Mouse (Mus musculus) CD4-positive, CD25-positive, alpha-beta regulatory T cell, adult 9 weeks (primary cell): ENCODE data around the gene Ppme1. TPM values are rescaled to one million over a fixed set of nuclear protein-coding genes. Genes with fewer than 3 reads are reported as not detected.

Source experiments
- polyA plus RNA-seq: library from polyadenylated mRNA; unstranded; fragments of 100-300 nt; shearing (Covaris generic); gene quantifications from one replicate; pipeline ENCODE4 v1.2.1, GENCODE M21; 2017

The Ppme1 gene
- polyA plus RNA-seq = 35.8 TPM

DNA sequence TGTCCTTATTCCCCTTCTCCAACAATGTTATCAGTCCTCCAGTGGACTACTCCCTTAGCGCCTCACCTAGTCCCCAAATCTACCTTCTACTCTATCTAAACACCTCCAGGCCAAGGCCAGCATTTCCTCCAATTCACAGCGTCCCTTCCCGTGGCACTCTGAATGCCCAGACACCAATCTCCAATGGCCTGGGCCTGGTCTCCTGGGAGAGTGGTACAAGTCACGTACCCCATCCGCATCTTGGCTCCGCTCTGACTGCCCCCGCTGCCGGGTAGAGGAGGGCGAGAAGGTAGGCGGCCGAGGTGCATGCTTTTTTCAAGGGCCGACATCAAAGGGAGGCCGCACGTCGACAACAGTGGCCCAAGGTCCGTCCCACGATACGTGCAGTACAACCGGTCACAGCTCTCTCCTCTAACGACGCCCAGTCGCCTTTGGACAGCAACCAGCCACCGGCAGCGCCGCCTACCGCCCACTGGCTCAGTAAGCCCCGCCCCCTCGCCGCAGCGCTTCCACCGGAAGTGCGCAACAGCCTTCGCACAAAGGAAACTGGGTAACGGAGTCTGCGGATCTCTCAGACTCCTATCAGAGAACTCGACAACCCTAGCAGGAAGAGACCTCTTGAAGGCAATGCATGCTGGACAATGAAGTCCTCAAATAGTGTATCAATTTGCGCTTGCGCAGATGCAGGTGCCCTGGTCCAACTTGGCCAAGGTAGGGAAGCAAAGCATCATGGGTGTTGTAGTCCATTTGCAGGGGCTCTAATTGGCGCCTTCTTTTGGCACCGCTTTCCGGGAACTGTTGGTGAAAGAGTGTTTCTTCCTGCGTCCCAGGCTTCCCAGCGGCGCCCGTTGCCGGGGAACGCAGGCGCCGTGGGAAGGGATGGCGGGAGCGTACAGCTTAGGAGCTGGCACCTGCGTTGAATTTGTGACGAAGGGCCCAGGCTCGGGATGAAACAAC lies at the start of gene Ppme1, which contains the start of gene C2cd3:
TSS of gene Ppme1 (minus strand) at position 813 of the 957 bp plus-strand sequence.
TSS of gene C2cd3 (plus strand) at position 739 of the 957 bp plus-strand sequence.

DNA sequence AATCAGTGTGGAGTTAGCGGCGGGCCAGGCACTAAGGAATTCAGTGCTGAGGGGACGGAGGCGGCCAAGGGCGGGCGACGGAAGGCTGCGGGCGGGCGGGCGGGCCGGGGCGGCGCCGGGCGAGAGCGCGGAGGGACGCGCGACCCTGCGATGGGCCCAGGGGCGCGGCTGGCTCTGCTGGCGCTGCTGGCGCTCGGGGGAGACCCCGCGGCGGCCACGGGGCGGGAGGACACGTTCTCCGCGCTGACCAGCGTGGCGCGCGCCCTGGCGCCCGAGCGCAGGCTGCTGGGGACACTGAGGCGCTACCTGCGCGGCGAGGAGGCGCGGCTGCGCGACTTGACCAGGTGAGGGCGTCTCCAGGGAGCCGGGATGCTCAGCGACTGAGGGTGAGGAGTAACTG lies 86.7 kb downstream of the Ppme1 start, which contains the start of gene P4ha3:
TSS of gene P4ha3 (plus strand) at position 138 of the 400 bp plus-strand sequence.

Other genes with a start within 250 kb of the Ppme1 start
- 0.16 TPM for gene Lipt2, start 213.0 kb downstream of the Ppme1 start, polyA plus RNA-seq
- not detected for gene Kcne3, start 195.8 kb downstream of the Ppme1 start, polyA plus RNA-seq
- 6.0 TPM for gene Pgm2l1, start 144.9 kb downstream of the Ppme1 start, polyA plus RNA-seq
- not detected for gene P4ha3, start 86.8 kb downstream of the Ppme1 start, polyA plus RNA-seq
- 66.8 TPM for gene C2cd3, start 74 bp downstream of the Ppme1 start, polyA plus RNA-seq
- gene Ucp3, start 100.7 kb upstream of the Ppme1 start, polyA plus RNA-seq = 0.22 TPM
- 1,702 TPM for gene Ucp2, start 121.0 kb upstream of the Ppme1 start, polyA plus RNA-seq
- 20.5 TPM for gene Dnajb13, start 142.7 kb upstream of the Ppme1 start, polyA plus RNA-seq
- gene Coa4, start 164.8 kb upstream of the Ppme1 start, polyA plus RNA-seq = 18.9 TPM
- 6.7 TPM for gene Rab6a, start 235.1 kb upstream of the Ppme1 start, polyA plus RNA-seq
- gene Mrpl48, start 236.0 kb upstream of the Ppme1 start, polyA plus RNA-seq = 65.1 TPM